Mouse (Mus musculus) liver, embryonic 14.5 days (tissue): ENCODE results near the gene Ust.

Experiments
- CTCF ChIP-seq: IDR thresholded peaks from 2 replicates; pipeline ENCODE4 v1.5.1; 2016; ENCODE audit warnings: antibody characterized with exemption, low read depth, control low read depth
- EP300 ChIP-seq: IDR thresholded peaks from 2 replicates; pipeline ENCODE4 v1.6.1; 2016; ENCODE audit warnings: antibody characterized with exemption, low read depth

DNA sequence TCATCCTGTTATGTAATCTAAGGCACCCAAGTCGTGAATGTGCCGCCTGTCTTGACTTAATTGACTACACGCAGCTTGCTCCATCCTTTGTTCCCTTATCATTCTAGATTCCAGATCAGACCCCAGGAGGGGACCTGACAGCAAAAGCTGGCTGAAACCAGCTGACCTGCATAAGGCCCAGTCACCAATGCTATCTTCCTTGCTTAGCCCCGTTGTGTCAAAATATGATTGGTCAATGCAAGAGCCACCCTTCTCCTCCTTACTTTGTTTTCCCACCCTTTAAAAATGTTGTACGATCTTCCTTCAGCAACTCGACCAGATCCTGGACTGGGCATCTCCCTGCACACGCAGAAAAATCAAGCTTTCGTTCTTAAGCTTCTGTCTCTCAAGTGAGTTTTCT lies 40.7 kb downstream of the Ust start:
- TF ChIP-seq CTCF (no peak), EP300 (no peak)
